Mouse (Mus musculus) gonadal fat pad, adult 2 months (tissue): ENCODE data around the gene Ogt. TPM values are rescaled to one million over a fixed set of nuclear protein-coding genes. Genes with fewer than 3 reads are reported as not detected.
A peak's percentile ranks its signal among the peaks of the same experiment; 100 is the strongest.

Experiments used
- DNase-seq: peaks from one replicate; pipeline ENCODE4 v3.0.0-alpha.2; 2012; ENCODE audit warnings: low read depth
- polyA plus RNA-seq: library from polyadenylated mRNA; depleted of rRNA; stranded (reverse); fragments of >200 nt; gene quantifications from 2 replicates; pipeline ENCODE4 v1.2.3, GENCODE M21; 2012; rRNA removed

The Ogt gene
- 123 and 125 TPM in 2 replicates for polyA plus RNA-seq

DNA sequence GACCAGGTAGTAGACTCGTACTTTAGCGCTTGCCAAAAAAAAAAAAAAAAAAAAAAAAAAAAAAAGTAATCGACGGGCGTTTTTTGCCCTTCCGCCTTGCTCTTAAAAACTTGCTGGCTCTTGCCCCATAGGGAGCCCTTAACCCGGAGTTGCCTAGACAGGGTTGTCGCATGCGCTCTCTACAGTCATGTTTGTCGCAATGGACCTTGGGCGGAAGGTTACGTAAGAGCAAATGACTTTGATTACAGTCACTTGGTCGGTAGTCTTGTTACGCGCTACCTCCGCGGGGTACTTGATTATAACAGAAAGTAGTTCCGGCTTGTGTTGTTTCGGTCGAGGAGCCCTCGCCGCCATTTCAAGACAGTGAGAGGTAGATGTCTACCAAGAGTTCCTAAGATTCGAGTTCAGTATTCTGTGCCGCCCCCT is at the start of gene Ogt:
Gene Ogt (plus strand): TSS at position 320 of the 426 bp plus-strand sequence.
- peak; percentile 74 for DNase-seq

DNA sequence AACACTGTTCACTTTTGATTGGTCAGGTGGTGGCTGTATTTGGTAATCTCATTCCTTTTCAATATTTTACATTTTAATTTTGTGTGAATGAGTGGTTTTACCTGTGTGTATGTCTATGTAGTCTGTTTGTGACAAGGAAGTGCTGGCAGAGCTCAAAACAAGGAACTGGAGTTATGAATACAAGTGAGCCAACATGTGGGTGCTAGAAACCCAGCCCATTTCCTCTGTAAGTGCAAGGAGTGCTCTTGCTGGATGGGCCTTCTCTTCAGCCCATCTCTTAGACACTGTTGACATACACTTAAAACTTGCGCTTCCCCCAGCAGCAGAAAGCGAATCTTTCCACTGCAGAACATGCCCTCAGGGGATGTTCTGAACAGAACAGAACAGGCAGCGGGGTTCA is 23.7 kb upstream of the Ogt start:
- no peak for DNase-seq

DNA sequence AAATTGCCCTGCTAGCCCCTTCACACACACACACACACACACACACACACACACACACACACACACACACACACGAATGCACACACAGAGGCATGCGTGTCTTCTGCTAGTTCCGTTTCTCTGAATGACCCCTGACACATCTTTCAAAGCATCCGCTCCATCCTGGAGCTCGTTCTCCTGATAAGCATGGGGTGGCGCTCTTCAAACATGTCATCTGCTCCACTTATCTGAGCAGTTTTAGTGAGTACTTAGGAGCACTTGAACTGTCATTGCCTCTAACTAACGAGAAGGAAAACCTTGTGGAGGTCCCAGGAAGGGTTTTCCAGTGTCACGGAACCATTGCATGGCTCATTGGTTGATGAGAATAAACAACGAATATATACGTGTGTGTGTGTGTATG is 22.0 kb upstream of the Ogt start:
- no peak for DNase-seq

DNA sequence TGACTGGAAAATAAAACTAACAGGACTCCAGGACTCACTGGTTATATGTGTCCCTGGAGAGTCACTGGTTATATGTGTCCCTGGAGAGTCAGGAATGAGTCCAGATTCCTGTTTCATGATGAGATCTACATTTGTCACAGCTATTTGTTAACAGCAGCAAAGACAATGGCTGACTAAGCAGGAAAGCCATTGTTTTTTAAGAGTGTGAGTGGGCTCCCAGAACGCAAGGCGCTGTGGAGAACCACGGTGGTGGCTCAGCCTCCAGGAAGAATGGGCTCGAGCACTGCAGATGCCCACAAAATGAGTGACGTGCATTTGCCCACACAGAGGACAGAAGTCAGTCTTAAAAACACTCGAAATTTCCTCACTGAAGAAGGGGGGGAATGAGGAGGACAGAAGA is 19.5 kb upstream of the Ogt start:
- DNase-seq = no peak

DNA sequence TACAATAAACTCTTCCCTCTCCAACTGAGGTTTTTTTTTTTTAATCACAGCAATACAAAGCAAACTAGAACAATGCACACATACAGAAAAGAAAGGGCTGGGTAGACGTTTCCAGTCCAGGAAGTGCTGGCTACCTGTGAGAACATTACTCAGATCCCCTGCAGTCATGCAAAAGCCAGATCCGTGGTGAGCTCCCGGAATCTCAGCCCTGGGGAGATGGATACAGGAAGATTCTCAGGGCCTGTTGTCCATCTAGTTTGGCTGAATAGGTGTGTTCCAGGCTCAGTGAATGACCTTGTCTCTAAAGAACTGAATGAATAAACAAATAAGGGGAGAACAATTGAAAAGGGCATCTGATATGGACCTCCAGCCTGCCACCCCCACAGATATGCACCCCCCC is 17.3 kb upstream of the Ogt start:
- DNase-seq = no peak

DNA sequence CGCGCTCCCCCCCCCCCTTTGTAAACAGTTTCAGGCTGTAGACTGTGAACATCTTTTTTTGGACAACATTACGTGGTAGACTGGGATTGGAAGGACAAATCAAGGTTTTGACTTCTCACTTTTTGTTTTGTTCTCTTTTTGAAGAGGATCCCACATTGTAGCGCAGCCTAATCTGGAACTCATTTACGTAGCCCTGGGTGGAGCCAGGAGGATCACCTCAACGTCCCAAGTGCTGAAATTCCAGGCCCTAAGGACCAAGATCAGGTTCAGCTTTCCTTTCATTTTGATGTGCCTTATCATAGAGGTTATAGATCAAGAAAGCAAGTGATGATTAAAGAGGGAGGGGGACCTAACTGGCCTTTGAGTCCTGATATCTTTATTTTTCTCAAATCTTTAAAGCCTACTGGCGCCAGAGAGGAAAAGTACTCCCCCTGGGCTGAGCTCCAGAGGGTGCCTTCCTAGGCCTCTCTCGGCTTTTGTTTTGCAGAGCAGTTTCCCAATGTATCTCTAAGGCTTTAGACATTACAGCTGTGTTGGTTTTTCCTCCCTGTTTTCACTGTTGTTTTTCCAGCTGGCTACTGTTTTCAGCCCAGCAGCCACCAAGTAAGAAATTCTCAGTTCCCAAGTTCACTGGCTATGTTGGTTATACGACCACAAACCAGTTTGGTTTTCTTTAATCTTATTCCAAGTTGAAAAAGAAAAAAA is 2.9 kb upstream of the Ogt start:
- no peak for DNase-seq

DNA sequence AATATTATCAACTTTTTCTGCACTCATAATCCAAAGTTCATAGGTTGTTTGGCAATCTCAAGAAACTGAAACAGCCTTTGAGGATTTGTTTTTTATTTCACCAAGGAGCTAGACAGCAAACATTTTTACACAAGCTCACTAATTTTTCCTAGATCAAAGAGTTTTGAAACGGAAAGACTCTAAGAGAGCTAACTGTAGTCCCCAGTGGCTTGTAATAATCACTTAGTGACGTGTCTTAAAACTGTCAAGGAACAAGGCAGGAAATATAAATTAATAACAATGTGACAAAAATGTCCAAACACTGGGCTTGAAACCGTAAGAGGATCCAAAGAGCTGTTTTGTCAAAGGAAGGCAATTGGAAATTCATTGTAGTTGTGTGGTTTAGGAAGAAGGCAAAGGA is 1.0 kb upstream of the Ogt start:
- DNase-seq = no peak

DNA sequence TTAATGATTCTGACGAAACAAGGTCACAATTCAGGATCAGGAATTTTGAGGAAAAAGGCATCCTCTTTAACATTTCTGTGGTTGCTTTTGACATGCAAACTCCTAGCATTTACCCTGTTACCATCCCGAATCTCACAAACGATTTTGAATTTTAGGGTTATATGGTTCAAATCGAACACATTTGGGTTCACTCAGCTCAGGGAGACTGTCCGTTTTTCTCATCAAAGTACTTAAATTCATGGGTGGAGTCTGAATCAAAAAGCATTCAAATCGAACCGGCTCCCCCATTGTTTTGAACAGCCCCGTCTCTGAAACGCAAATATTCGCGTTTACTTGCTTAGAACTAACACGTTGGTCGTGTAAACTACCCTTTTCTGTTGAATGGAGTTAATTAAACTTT is 554 bp upstream of the Ogt start:
- no peak for DNase-seq

DNA sequence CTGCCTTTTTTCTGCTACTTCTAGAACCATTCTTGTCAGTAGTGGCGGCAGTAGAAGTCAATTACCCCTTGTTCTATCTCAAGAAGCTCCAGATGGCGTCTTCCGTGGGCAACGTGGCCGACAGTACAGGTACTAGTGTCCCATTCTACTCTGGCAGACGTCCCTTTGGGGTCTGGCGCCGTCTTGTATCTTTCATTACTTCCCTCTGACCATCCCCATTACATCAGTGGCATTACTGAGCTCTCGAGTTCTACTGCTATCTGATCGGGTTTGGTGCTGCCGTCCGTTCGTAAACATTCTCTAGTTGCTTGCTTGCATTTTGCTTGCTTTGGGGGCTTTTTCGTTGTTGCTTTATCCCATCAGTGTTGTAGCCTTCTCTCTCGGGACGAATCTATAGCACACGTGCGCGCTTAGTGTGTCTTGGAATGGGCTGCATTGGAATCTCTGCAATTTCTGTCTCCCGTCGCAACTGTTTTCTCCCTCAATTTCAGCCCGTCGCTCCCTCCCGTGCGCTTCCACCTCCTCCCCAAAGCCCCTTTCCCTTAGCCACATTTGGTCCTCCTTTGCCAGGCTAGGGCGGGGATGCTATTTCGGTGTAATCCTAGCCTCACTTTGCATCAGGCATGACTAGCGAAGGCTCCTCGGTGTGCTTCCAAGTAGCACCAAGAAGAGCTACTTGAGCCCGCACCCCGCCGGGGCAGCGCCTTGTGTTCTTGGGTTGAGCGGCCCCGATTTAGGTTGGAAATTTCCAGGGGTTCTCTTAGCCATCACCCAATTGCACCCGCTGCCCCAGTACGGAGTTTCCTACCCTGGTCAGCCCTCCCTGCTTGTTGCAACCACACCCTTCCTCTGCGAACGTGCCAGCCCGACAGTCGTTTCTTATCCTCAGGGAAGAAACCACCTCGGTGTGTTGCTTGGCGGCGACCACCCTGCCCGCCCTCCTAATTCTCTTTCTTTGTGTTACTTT is 617 bp downstream of the Ogt start:
- DNase-seq = no peak

DNA sequence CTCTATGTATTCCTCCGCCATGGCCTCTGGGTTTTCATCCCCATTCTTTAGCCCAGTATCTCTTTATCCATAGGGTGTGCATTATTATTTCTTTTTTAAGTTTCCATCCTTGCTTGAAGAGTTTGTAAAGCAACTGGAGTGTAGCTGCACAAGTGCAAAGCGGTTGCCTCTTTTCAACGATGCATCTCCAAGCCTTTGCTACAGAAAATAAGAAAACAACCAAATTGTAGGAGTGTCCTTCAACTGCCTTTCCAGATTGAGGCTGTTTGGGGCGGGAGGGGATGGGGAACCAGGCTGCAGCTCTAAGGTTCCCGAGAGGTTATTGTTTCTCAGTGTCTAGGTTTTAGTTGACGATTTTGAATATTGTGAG is 1.3 kb downstream of the Ogt start:
- DNase-seq = no peak

DNA sequence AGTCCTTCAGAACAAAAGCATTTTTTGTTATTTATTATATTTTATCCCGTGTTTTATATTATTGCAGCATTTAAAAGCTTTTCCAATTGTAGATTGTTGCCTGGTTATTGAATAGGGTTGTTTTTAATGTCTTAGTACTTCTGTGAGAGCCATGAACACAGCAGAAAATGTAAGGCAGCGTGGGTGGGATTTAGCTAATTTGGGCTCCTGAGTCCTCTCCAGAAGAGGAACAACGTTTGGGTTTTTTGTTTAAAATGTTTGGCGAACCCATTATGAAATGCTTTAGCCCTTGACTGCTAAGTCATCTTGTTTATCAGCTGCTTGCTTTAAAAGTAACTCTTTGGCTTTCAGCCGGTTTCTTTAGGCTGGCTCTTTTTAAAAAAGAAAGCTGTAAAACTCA is 2.2 kb downstream of the Ogt start:
- no peak for DNase-seq

DNA sequence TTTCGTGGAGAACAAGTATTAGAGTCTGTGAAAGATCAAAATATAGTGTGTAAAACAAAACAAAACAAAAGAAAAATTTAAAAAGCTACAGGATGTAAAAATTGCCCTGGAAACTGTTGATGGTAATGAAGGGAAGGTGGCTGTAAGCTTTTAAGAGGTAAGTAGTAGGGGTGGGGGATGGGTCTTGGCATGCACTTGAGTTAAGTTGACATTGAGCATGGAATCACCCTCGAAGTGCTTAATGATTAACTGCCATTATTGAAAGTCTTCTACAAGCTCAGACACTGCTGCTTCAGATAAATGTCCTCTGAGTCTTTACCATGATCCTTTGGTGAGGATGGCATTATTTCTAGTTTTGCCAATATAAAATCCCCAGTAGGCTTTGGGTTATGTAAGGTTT is 5.4 kb downstream of the Ogt start:
- DNase-seq = no peak

DNA sequence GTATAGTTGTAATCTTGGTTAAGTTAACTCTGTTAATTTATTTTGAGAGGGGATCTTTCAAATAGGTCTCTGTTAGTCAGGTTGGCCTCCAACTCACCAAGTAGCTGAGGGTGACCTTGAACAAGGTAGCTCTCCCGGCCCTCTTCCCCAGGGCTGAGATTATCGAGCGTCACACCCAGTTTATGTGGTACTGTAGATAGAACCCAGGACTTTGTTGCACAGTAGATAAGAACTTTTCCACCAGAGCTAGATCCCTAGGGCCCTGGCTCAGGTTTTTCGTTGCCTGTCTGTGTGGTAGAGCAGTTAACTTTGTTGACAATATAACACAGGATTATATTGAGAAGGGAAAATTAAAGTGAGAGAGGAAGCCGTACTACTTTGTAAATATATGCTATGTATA is 6.8 kb downstream of the Ogt start:
- no peak for DNase-seq

DNA sequence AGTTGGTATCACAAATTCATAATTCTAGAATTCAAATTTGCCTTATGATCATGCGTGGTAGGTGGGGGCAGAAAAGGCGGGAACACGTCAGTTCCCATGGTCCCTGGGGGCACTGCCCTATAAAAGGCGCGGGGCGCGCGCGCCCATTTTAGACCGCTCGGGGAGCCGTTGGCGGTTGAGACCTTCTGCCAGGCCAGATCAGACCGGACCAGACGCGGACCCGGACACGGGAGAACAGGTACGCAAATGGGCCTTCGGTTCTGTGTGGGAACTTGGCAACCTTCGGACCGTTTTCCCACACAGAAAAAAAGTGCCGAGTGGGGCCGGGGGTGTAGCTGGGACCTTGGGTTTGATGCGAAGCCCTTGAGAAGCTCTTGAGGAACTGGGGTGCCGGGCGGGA is 55.8 kb downstream of the Ogt start:
- no peak for DNase-seq

DNA sequence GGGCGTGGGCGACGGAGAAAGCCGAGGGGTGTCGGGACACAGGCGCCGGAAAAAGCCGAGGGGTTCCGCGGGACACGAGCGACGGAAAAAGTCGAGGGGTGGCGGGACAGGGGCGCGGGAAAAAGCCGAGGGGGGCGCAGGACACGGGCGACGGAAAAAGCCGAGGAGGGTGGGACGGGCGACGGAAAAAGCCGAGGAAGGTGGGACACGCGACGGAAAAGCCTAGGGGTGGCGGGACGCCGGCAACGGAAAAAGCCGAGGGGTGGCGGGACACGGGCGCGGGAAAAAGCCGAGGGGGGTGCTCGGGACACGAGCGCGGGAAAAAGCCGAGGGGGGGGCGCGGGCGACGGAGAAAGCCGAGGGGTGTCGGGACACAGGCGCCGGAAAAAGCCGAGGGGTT is 57.7 kb downstream of the Ogt start:
- DNase-seq = no peak

DNA sequence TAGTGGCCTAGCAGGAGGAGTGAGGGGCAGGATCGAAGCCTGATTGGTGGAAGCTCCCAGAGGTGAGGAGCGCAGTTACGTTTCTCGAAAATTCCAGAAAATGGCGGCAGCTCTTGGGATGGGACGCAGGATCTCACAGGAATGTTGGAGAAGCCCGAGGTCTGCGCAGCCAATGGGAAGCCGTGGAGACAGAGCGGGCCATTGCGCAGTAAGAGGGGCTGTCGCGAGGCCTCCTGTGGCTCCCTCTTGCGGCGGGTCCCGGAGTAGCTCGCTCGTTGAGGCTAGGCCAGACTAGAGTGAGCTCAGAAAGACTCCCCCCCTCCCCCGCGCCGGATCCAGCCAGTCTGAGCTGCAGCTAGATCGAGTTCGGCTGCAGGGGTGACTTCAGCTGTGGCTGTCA is 58.4 kb downstream of the Ogt start:
- DNase-seq = no peak

DNA sequence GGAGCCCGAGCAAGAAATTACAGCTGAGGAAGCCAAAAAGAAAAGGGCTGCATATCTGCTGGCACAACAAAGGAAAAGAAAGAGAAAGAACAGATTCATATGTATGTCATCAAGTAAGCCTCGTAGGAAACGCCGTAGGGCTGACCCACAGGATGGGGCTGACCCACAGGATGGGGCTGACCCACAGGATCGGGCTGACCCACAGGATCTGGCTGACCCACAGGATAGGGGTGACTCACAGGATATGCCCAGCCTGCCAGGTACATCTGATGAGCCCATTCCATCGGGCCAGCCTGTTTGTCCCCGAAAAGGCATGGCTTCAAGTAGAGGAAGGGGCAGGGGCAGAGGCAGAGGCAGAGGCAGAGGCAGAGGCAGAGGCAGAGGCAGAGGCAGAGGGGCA is 65.3 kb downstream of the Ogt start:
- DNase-seq = no peak

DNA sequence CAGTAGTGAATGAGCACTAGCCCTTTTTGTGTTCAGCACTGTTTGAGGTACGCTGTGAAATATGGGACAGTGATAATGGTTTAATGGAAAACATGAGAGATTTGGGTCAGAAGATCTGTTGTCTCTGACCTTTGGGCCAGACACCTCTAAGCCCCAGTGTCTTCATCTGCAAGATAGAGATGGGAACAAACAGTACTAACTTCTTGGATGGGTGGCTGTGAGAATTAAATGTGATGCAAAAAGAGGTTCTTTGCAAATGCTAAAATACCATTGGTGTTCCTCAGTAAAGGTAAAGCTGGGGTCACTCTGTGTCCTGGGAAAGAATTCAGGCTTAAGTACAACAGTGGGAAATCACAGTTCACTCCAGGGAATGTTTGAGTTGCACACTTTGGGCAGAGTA is 80.5 kb downstream of the Ogt start:
- no peak for DNase-seq

DNA sequence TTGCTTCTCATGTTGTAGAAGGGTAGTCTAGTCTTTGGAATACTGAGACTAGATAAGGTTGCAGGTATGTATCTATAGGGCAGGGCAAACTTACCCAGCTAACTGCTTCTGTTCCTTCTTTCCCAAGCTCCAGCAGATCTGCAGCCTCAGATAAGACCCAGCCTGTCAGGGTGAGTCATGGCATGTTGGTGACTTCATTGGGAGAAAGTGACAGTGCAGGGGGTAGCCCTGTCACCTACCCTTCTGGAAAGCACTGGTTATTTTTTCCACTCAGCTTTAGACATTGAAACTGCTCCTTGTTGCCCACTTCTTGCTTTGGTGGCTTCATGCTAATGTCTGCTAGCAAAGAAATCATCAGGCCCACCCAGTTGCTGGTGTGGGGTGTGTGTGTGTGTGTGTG is 90.2 kb downstream of the Ogt start:
- DNase-seq = no peak

DNA sequence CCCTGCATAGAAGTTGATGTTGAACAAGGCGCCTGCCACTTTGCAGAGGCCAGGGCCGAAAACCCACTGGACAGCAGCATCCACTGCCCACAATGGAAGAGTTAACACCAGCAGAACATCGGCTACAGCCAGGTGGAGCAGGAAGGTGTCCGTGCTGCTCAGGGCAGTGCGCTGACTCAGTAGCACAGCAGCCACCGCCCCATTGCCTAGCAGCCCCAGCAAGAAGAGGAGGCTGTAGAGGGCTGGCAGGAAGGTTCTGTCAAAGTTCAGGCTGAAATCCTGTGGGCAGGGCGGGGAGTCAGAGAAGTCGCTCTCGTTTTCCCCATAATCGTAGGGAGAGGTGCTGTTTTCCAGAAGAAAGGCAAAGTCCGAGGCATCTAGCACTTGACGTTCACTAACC is 92.8 kb downstream of the Ogt start:
- DNase-seq = no peak

DNA sequence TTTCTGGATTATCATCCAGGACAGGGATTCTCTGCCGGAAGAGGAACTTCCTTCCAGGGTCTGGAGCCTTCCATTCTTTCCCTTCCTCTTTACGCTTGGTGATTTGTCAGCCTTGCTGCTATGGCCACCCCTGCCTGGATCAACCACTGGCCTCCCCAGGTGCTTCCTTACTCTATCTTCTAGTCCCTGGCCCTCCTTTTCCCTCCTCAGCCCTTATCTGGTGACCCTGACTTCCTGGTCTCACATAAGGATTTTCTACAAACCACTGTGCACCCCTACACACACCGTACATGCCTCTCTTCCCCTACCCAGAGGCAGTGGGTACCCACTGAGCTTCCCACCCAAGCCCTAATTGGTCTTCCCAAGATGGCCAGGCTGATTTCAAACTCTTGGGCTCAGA is 93.4 kb downstream of the Ogt start:
- no peak for DNase-seq

DNA sequence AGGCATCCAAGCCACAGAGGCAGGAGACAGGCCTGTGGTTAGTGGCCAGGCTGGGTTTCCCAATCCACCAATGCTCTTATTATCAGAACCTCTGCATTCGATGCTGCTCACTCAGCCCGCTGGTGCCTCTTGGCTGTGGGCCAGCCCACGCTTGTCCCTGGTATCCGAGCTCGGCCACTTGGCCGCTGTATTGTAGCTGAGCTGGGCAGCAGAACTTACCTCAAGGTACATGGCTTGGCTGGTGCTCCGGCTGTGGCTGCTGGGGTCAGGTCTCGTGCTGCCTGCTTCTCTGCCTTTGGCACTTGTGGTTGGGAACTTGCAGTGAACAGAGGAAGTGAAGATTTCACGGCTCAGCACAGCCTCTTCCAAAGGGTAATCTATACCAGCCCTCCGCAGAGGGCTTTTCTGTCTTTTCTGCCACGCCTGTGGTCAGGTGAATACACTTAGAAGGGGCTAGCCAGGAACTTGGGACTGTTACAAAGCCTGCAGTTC is 94.0 kb downstream of the Ogt start, which contains the start of gene Cxcr3:
Gene Cxcr3 (minus strand): TSS at position 442 of the 492 bp plus-strand sequence.
- no peak for DNase-seq
